Mouse (Mus musculus): ENCODE measurements at regions not wholly inside any gene's neighbourhood (a gene's known extent, or its start where the extent isn't known, plus 50 kb on each side); places are given as distances from the start of the nearest gene placed in this dataset.

- DNase-seq (ENCODE audit: low spot score): no peak
Observed at GRCm38 (mm10) chr16:29837025-29837629, 227.1 kb upstream of the Hes1 start.

GRCm38 (mm10) chr16:29837874-29838273 is 226.3 kb upstream of the Hes1 start:
- no peak for DNase-seq (ENCODE audit: low spot score)

- peak; percentile 76 for DNase-seq (ENCODE audit: low spot score)
Observed at GRCm38 (mm10) chr16:29838981-29839661, 225.1 kb upstream of the Hes1 start.

- DNase-seq (ENCODE audit: low spot score): no peak
Observed at GRCm38 (mm10) chr16:29839662-29840001, 224.6 kb upstream of the Hes1 start.

- DNase-seq (ENCODE audit: low spot score): peak; percentile 53
Observed at GRCm38 (mm10) chr16:29840412-29840811, 223.8 kb upstream of the Hes1 start.

GRCm38 (mm10) chr16:29841132-29841531 is 223.1 kb upstream of the Hes1 start:
- no peak for DNase-seq (ENCODE audit: low spot score)

- DNase-seq (ENCODE audit: low spot score): no peak
Observed at GRCm38 (mm10) chr16:29842071-29842470, 222.1 kb upstream of the Hes1 start.

GRCm38 (mm10) chr16:29843490-29843889 is 220.7 kb upstream of the Hes1 start:
- DNase-seq (ENCODE audit: low spot score): peak; percentile 50

- DNase-seq (ENCODE audit: low spot score): peak; percentile 48
Observed at GRCm38 (mm10) chr16:29844706-29845596, 219.2 kb upstream of the Hes1 start.

GRCm38 (mm10) chr16:29845597-29845986 is 218.6 kb upstream of the Hes1 start:
- DNase-seq (ENCODE audit: low spot score): peak; percentile 82

GRCm38 (mm10) chr16:29847059-29847458 is 217.1 kb upstream of the Hes1 start:
- DNase-seq (ENCODE audit: low spot score): no peak

GRCm38 (mm10) chr16:29847734-29848133 is 216.4 kb upstream of the Hes1 start:
- DNase-seq (ENCODE audit: low spot score): no peak

- DNase-seq (ENCODE audit: low spot score): no peak
Observed at GRCm38 (mm10) chr16:29848527-29848926, 215.7 kb upstream of the Hes1 start.

- DNase-seq (ENCODE audit: low spot score): peak; percentile 69
Observed at GRCm38 (mm10) chr16:29849511-29849910, 214.7 kb upstream of the Hes1 start.

GRCm38 (mm10) chr16:29850616-29851015 is 213.6 kb upstream of the Hes1 start:
- no peak for DNase-seq (ENCODE audit: low spot score)

GRCm38 (mm10) chr16:29851827-29852226 is 212.4 kb upstream of the Hes1 start:
- no peak for DNase-seq (ENCODE audit: low spot score)

- DNase-seq (ENCODE audit: low spot score): no peak
Observed at GRCm38 (mm10) chr16:29854805-29855565, 209.2 kb upstream of the Hes1 start.

GRCm38 (mm10) chr16:29856545-29856944 is 207.6 kb upstream of the Hes1 start:
- DNase-seq (ENCODE audit: low spot score): no peak

GRCm38 (mm10) chr16:29858645-29859044 is 205.5 kb upstream of the Hes1 start:
- DNase-seq (ENCODE audit: low spot score): no peak

GRCm38 (mm10) chr16:29860306-29860705 is 203.9 kb upstream of the Hes1 start:
- no peak for DNase-seq (ENCODE audit: low spot score)

- DNase-seq (ENCODE audit: low spot score): no peak
Observed at GRCm38 (mm10) chr16:29861056-29861455, 203.1 kb upstream of the Hes1 start.

- no peak for DNase-seq (ENCODE audit: low spot score)
Observed at GRCm38 (mm10) chr16:29865075-29865740, 199.0 kb upstream of the Hes1 start.
